Mouse (Mus musculus) right cerebral cortex, postnatal 36 days (tissue): Measurements from ENCODE around the gene C2cd2l.
A peak's percentile ranks its signal among the peaks of the same experiment; 100 is the strongest.
"Not testable (repeated sequence)": the region's sequence is repeated elsewhere in the genome, so short reads cannot be mapped to it uniquely, and the experiment has no call there.

ENCODE experiments used
- DNase-seq, 2 experiments: peaks; one replicate each; pipeline ENCODE4 v3.0.0; 2022; ENCODE audit warnings: low spot score in 2 of 2, mixed read lengths in 1 of 2

Gene C2cd2l

GRCm38 (mm10) chr9:44336093-44336406, 16.0 kb upstream of the C2cd2l start:
- DNase-seq = no peak

DNA sequence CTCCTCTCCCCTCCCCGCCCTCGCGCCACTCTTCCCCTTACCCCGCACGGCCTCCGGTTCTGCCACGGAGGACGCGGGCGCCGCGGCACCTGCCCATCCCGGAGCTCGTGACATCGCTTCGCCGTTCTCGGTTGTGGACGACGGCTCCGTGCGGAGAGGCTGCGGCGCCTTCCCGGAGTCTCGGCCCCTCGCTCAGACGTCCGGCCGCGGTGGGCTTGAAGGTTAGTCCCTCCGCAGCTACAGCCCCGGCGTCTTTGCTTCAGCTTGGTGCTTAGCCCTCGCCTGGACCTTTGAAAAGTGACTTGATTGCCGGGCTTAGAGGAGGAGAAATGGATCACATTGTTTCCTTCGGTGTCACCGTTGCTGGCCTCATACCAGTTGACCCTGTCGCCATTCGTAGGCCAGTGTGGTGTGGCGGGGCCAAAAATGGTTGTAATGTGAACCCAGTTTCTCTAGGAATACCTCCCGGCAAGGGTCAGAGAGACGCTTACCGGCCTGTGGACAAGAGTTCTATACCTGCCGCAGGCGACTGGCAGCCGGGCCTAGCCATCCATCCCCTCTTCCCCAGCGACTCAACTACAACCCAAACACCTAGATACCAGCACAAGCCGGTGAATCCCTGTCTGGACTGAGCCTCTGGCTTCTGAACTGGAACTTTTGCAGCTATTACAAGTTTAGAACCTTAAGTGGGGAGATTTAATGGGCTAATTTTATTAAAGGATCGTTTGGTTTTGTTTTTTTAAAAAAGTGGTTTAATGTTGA, 15.4 kb upstream of the C2cd2l start:
- DNase-seq = no peak

GRCm38 (mm10) chr9:44334396-44335330, 14.6 kb upstream of the C2cd2l start, which contains the start of gene H2afx:
Gene H2afx, plus strand, starts transcription at chr9:44334694.
- DNase-seq = peak; percentile 97 to 99

DNA sequence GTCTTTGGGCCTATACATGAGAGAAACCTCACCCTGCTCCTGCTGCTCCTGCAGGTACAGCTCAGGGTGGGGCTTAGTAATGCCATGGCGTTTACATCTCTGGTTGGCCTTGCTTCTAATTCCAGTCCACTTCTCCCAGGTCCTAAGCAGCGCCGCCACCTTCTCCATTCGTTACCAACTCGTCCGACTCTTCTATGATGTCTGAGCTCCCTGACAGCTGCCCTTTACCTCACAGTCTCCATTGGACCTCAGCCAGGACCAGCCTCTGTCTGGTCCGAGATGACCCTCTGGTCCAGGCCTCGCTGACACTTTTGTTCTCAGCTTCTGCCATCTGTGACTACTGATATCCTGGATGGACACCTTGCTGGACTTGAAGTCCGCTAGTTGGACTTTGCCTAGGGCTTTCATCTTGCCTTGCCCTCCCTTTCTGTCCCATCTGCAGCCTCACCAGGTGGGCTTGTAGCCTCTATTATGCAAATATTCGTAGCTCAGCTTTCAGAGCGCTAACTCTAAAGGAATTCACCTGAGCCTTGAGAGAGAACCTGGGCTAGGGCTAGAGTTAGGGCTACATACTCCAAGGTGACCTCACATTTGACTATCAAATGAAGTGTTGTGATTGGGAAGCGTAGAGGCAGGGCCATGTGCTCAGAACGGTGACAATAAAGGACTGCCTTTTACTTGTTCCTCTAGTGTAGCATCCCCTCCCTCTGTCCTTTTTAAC, 13.0 kb upstream of the C2cd2l start:
- no peak for DNase-seq

DNA sequence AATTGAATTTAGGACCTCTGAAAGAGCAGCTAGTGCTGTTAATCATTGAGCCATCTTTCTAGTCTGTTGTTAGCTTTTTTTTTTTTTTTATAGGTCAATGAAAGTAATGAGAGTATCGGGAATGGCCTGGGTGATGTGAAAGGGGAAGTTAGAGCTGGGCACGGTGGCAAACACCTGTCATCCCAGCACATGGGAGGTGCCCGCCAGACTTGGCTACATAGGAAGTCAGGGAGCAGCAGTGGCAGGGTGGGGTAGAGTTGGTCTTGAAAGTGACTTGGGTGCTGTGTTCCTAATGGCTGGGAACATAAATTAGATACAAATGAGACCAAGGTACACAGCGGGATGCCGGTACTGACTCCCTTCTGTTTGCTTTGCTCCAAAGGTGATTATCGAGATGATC, 10.7 kb upstream of the C2cd2l start:
- DNase-seq = no peak

- DNase-seq = no peak
Measured at GRCm38 (mm10) chr9:44327926-44328325, 7.8 kb upstream of the C2cd2l start.

GRCm38 (mm10) chr9:44327064-44327711, 7.1 kb upstream of the C2cd2l start:
- DNase-seq = no peak

GRCm38 (mm10) chr9:44326371-44327063, 6.4 kb upstream of the C2cd2l start:
- peak; percentile 80 to 88 for DNase-seq

- DNase-seq = no peak
Measured at GRCm38 (mm10) chr9:44325768-44326370, 5.8 kb upstream of the C2cd2l start, which contains the start of gene Dpagt1. Gene Dpagt1, plus strand, starts transcription at chr9:44326019.

DNA sequence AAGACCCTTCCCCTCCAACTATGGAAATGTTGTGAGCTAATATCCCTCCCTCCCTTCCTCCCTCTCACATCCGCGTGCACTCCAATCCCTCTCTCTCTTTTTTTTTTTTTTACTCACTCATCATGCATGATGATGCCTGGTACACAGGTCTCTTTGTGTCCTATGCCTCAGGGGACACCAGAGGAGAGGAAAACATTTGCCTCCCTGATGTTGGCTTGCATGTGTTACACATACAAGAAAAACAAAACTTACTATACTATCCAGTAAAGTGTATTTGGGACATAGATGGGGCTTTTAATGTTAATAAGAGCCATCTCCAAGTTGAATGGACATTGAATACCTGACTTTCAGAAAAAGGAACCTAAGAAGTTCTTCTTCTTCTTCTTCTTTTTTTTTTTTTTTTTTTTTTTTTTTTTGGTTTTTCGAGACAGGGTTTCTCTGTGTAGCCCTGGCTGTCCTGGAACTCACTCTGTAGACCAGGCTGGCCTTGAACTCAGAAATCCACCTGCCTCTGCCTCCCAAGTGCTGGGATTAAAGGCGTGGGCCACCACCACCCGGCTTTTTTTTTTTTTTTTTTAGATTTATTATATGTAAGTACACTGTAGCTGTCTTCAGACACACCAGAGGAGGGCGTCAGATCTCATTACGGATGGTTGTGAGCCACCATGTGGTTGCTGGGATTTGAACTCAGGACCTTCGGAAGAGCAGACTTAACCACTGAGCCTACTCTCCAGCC, 5.1 kb upstream of the C2cd2l start:
- DNase-seq = not testable (repeated sequence)

GRCm38 (mm10) chr9:44324147-44324546, 4.1 kb upstream of the C2cd2l start:
- no peak for DNase-seq

GRCm38 (mm10) chr9:44323656-44324055, 3.6 kb upstream of the C2cd2l start:
- DNase-seq = not testable (repeated sequence)

DNA sequence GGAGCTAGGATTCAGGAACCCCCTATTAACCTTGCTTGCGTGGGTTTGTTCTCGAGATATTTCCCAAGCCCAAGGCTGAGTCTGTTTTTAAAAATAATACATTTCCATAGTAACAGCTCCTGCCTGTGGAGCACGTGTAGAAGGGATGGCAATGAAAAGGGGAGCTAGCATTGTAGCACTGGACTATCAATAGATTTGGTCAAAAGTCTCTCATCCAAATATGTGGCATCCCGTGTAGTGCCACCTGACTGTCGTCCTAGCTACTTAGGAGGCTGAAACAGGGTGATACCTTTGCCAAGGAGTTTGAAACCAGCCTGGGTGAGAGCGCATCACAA, 681 bp upstream of the C2cd2l start:
- peak in 1 of 2 experiments; percentile 43 for DNase-seq

- no peak for DNase-seq
Measured at GRCm38 (mm10) chr9:44319105-44319886, 789 bp downstream of the C2cd2l start.

DNA sequence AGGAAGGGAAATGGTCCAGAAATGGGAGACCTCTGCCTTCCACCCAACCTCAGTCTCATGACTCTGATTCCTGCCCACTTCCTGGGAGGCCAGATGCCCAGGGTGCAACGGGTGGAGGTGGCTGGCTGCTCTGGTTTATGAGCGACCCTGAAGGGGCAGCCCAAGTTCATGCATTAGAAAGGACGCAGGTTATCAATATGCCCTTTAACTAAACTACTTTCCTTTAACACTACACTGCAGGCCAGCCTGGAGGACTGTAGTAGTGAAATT, 1.3 kb downstream of the C2cd2l start:
- DNase-seq = no peak

DNA sequence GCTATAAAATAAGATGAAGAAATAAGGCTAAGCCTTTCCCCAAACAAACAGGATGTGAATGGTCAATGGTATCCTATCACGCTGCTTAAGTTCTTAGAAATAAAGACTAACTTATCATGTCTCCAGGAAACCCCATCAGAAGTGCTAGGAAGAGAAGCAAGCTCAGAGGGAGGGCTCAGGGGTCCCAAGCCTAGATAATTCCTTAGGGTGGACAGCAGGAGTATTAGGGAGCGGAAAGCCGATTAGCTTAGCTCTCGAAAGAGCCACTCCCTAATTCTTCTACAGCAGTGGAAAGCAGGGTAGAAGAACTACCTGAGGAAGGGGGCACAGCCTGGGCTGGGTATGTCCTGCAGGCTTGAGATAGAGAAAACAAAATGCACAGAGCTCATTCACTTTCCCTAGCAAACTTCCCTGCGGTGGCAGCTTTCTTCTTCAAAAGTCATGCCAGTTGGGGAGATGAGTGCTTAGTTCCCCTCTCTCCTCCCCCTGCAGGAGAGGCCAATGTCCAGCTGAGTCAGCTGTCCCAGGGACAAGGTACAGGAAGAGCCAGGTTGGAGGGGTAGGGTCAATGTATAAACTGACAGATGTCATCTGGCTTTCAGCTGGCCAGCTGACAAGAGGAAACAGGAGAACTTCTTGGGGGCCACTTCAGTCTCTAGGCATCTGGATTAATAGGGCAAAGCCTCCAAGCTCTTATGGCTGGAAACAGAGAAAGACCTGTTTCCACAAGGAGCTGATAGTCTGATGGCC, 1.8 kb downstream of the C2cd2l start:
- DNase-seq = no peak

- no peak for DNase-seq
Measured at GRCm38 (mm10) chr9:44317452-44317851, 2.6 kb downstream of the C2cd2l start.

- DNase-seq = no peak
Measured at GRCm38 (mm10) chr9:44314910-44315309, 5.2 kb downstream of the C2cd2l start.

DNA sequence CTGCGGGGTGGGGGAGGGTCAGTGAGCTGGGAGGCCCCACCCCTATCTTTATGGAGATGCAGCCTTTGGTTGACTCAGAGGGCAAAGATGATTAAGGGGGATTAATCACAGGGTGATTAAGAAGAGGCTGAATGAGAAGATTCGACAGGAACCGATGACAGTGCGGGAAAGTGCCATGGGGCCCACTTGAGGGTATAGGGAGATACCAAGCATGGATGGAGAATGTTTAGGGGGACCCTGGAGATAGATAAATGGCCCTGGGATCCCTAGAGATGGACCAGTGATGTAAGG, 5.9 kb downstream of the C2cd2l start:
- DNase-seq = no peak
